Mouse (Mus musculus) neural tube, embryonic 11.5 days (tissue): ENCODE data around the gene Gstp3. TPM values are rescaled to one million over a fixed set of nuclear protein-coding genes. Genes with fewer than 3 reads are reported as not detected.

ENCODE experiments used
- ATAC-seq: fragments of 200-750 bp; cut with Nextera tagmentation; 2 replicates; pipeline ENCODE4 v1.8.0; 2017; ENCODE audit warnings: moderate number of reproducible peaks, mild to moderate bottlenecking, moderate TSS enrichment, moderate library complexity; ENCODE audit not compliant: insufficient read depth, low FRiP score, low TSS enrichment
- DNase-seq: peaks from one replicate; pipeline ENCODE4 v3.0.0-alpha.2; 2015; ENCODE audit warnings: low spot score
- H3K27ac ChIP-seq: fragments of 300-500 bp; sonication (generic); 2 replicates; pipeline ENCODE4 v1.5.1; 2014; ENCODE audit warnings: low read depth, mild to moderate bottlenecking, low read length
- H3K27me3 ChIP-seq: fragments of 300-500 bp; sonication (generic); 2 replicates; pipeline ENCODE4 v1.6.1; 2014; ENCODE audit warnings: mild to moderate bottlenecking, low read length, mixed read lengths; ENCODE audit not compliant: control insufficient read depth, insufficient read depth
- H3K36me3 ChIP-seq: fragments of 300-500 bp; sonication (generic); 2 replicates; pipeline ENCODE4 v1.6.1; 2014; ENCODE audit warnings: mild to moderate bottlenecking, low read length, moderate library complexity, mixed read lengths; ENCODE audit not compliant: control insufficient read depth, insufficient read depth
- H3K4me1 ChIP-seq: fragments of 300-500 bp; sonication (generic); 2 replicates; pipeline ENCODE4 v1.6.1; 2014; ENCODE audit warnings: low read length, mixed read lengths; ENCODE audit not compliant: control insufficient read depth, insufficient read depth
- H3K4me2 ChIP-seq: fragments of 300-500 bp; sonication (generic); 2 replicates; pipeline ENCODE4 v1.6.1; 2014; ENCODE audit warnings: low read depth, mild to moderate bottlenecking, moderate library complexity
- H3K4me3 ChIP-seq: fragments of 300-500 bp; sonication (generic); 2 replicates; pipeline ENCODE4 v1.5.1; 2014; ENCODE audit warnings: low read depth, low read length
- H3K9ac ChIP-seq: fragments of 300-500 bp; sonication (generic); 2 replicates; pipeline ENCODE4 v1.6.1; 2014; ENCODE audit warnings: mild to moderate bottlenecking, low read length
- H3K9me3 ChIP-seq: fragments of 300-500 bp; sonication (generic); 2 replicates; pipeline ENCODE4 v1.6.1; 2016; ENCODE audit warnings: low read length; ENCODE audit not compliant: control insufficient read depth
- WGBS: fragments of 180-500 bp; shearing (Covaris S2); extraction: QIAGEN DNeasy Blood & Tissue Kit; methylation state at CpG from one replicate; pipeline ENCODE4 v1.1.7; 2014; 5-methylcytosine and 5-hydroxymethylcytosine counted together
- polyA plus RNA-seq: library from polyadenylated mRNA; unstranded; fragments of >200 nt; fragmentation: Nextera tagmentation; extraction: Ambion mirVana; gene quantifications from 2 replicates; pipeline ENCODE4 v1.2.1, GENCODE M21; 2014

Gstp3 gene
- polyA plus RNA-seq, 1 experiment from 2014 or later: not detected

DNA sequence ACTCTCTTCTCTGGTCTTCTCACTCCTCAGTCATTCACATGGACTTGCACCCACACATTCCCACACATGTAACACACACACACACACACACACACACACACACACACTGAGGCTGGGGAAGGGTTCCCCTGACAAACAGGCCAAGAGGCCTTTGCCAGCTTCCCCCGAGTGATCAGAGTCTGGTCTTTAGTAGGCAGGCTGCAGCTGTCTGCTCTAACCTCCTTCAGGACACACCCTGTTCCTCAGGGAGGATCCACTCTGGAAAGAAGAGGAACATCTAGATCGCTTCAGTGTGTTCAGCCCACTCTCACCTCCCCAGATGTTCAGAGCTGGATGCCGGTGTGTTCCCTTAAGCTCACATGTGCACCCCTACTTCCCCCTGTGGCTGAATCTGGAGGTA, 35.0 kb upstream of the Gstp3 start:
- Histone ChIP-seq H3K9ac (no peak overlapping the region), H3K36me3 (no peaks in the 10 kb centered on the region), H3K27me3 (no peaks in the 10 kb centered on the region), H3K9me3 (no peaks in the 10 kb centered on the region), H3K4me1 (peaks cover 8% of the 10 kb centered on the region), H3K27ac (no peak overlapping the region), H3K4me3 (no peak overlapping the region), H3K4me2 (no peak overlapping the region)
- DNase-seq (no peak), ATAC-seq (no peak)
- 77% methylated on average over 3 of the region's 3 CpGs for WGBS

- H3K36me3 ChIP-seq: no peaks in the 10 kb centered on the region
- no peak overlapping the region for H3K4me2 ChIP-seq
- ATAC-seq (no peak), DNase-seq (no peak)
- peaks cover 7% of the 10 kb centered on the region for H3K4me1 ChIP-seq
- H3K4me3 ChIP-seq: no peak overlapping the region
- no peaks in the 10 kb centered on the region for H3K27me3 ChIP-seq
- H3K27ac ChIP-seq: no peak overlapping the region
- no peak overlapping the region for H3K9ac ChIP-seq
- WGBS: 86% methylated on average over 7 of the region's 7 CpGs
- H3K9me3 ChIP-seq: no peaks in the 10 kb centered on the region
Measured at GRCm38 (mm10) chr19:4093772-4094171, 34.4 kb upstream of the Gstp3 start.

- H3K27ac ChIP-seq: no peak overlapping the region
- no peak overlapping the region for H3K4me3 ChIP-seq
- peaks cover 4% of the 10 kb centered on the region for H3K4me1 ChIP-seq
- H3K27me3 ChIP-seq: no peaks in the 10 kb centered on the region
- no peak overlapping the region for H3K4me2 ChIP-seq
- H3K9me3 ChIP-seq: no peaks in the 10 kb centered on the region
- 75% methylated on average over 3 of the region's 3 CpGs for WGBS
- H3K9ac ChIP-seq: no peak overlapping the region
- H3K36me3 ChIP-seq: no peaks in the 10 kb centered on the region
- DNase-seq (no peak), ATAC-seq (no peak)
Measured at GRCm38 (mm10) chr19:4092750-4093149, 33.4 kb upstream of the Gstp3 start.

- 68% methylated on average over 2 of the region's 2 CpGs for WGBS
- ATAC-seq (no peak), DNase-seq (no peak)
- H3K4me3 ChIP-seq: no peak overlapping the region
- H3K9ac ChIP-seq: no peak overlapping the region
- H3K36me3 ChIP-seq: no peaks in the 10 kb centered on the region
- no peak overlapping the region for H3K27ac ChIP-seq
- no peaks in the 10 kb centered on the region for H3K9me3 ChIP-seq
- H3K4me1 ChIP-seq: no peaks in the 10 kb centered on the region; the same call in 1 of the 2 replicates
- no peaks in the 10 kb centered on the region for H3K27me3 ChIP-seq
- no peak overlapping the region for H3K4me2 ChIP-seq
Measured at GRCm38 (mm10) chr19:4091383-4091782, 32.0 kb upstream of the Gstp3 start.

- DNase-seq: no peak
- 81% methylated on average over 3 of the region's 3 CpGs for WGBS
- H3K27me3 ChIP-seq: no peaks in the 10 kb centered on the region
- ATAC-seq: no peak
- no peak overlapping the region for H3K4me2 ChIP-seq
- no peaks in the 10 kb centered on the region for H3K36me3 ChIP-seq
- no peak overlapping the region for H3K9ac ChIP-seq
- H3K4me3 ChIP-seq: no peak overlapping the region
- no peak overlapping the region for H3K27ac ChIP-seq
- no peaks in the 10 kb centered on the region for H3K4me1 ChIP-seq
- no peaks in the 10 kb centered on the region for H3K9me3 ChIP-seq
Measured at GRCm38 (mm10) chr19:4090446-4090845, 31.1 kb upstream of the Gstp3 start.

GRCm38 (mm10) chr19:4089128-4089527, 29.8 kb upstream of the Gstp3 start:
- H3K4me2 ChIP-seq: no peak overlapping the region
- ATAC-seq: no peak
- H3K27me3 ChIP-seq: no peaks in the 10 kb centered on the region
- no peak overlapping the region for H3K4me3 ChIP-seq
- H3K36me3 ChIP-seq: no peaks in the 10 kb centered on the region
- no peak overlapping the region for H3K9ac ChIP-seq
- no peaks in the 10 kb centered on the region for H3K4me1 ChIP-seq
- DNase-seq: no peak
- 82% methylated on average over 6 of the region's 6 CpGs for WGBS
- no peak overlapping the region for H3K27ac ChIP-seq
- no peaks in the 10 kb centered on the region for H3K9me3 ChIP-seq

GRCm38 (mm10) chr19:4088146-4088545, 28.8 kb upstream of the Gstp3 start:
- DNase-seq (no peak), ATAC-seq (no peak)
- Histone ChIP-seq H3K9me3 (no peaks in the 10 kb centered on the region), H3K4me1 (no peaks in the 10 kb centered on the region), H3K9ac (no peak overlapping the region), H3K4me2 (no peak overlapping the region), H3K4me3 (no peak overlapping the region), H3K36me3 (no peaks in the 10 kb centered on the region), H3K27ac (no peak overlapping the region), H3K27me3 (no peaks in the 10 kb centered on the region)
- 59% methylated on average over 5 of the region's 5 CpGs for WGBS

- no peak overlapping the region for H3K9ac ChIP-seq
- DNase-seq: no peak
- WGBS: 88% methylated on average over 5 of the region's 5 CpGs
Measured at GRCm38 (mm10) chr19:4087090-4087489, 27.7 kb upstream of the Gstp3 start.

GRCm38 (mm10) chr19:4086156-4086555, 26.8 kb upstream of the Gstp3 start:
- no peaks in the 10 kb centered on the region for H3K36me3 ChIP-seq
- no peak overlapping the region for H3K4me3 ChIP-seq
- no peaks in the 10 kb centered on the region for H3K4me1 ChIP-seq
- no peak overlapping the region for H3K9ac ChIP-seq
- no peaks in the 10 kb centered on the region for H3K9me3 ChIP-seq
- no peak overlapping the region for H3K27ac ChIP-seq
- no peak for ATAC-seq
- H3K27me3 ChIP-seq: no peaks in the 10 kb centered on the region
- no peak for DNase-seq
- WGBS: 93% methylated on average over 15 of the region's 15 CpGs
- H3K4me2 ChIP-seq: no peak overlapping the region

More at GRCm38 (mm10) chr19:4087090-4087489, 27.7 kb upstream of the Gstp3 start:
- Histone ChIP-seq H3K4me3 (no peak overlapping the region), H3K27me3 (no peaks in the 10 kb centered on the region), H3K4me1 (no peaks in the 10 kb centered on the region), H3K36me3 (no peaks in the 10 kb centered on the region), H3K27ac (no peak overlapping the region), H3K4me2 (no peak overlapping the region), H3K9me3 (no peaks in the 10 kb centered on the region)
- no peak for ATAC-seq
